Mouse (Mus musculus) adrenal gland, postnatal 14 days (tissue): ENCODE results near the gene Hist1h2ag. TPM values are rescaled to one million over a fixed set of nuclear protein-coding genes. Genes with fewer than 3 reads are reported as not detected.
"Not testable (repeated sequence)": the region's sequence is repeated elsewhere in the genome, so short reads cannot be mapped to it uniquely, and the experiment has no call there.

ENCODE experiments used
- DNase-seq: peaks from one replicate; pipeline ENCODE4 v3.0.0; 2021; ENCODE audit warnings: mixed read lengths
- long read RNA-seq, 2 experiments: library from polyadenylated mRNA; stranded (forward); transcript quantifications; one replicate each; pipeline ENCODE4 v2.0.0; 2021
- total RNA-seq: library from RNA; stranded (reverse); gene quantifications from 2 replicates; pipeline ENCODE4 v1.2.3, GENCODE M21; 2021

Gene Hist1h2ag
- 114 and 174 TPM in 2 replicates for total RNA-seq
- long read RNA-seq, experiment 1: 0 reads
- long read RNA-seq, experiment 2, partial matches to known transcripts: 0 of 2 reads
- long read RNA-seq, experiment 2, other reads (novel, unspliced or antisense): 0 of 2 reads

- DNase-seq: peak; percentile 85
These were observed at the start of gene Hist1h2ag, which contains the start of gene Hist1h2bj for GRCm38 (mm10) chr13:22042568-22043502. TSS of gene Hist1h2ag (minus strand) at chr13:22042944. TSS of gene Hist1h2bj (plus strand) at chr13:22043214.

- DNase-seq: not testable (repeated sequence)
These were observed 41.4 kb upstream of the Hist1h2ag start, which contains the start of gene Vmn1r188 for GRCm38 (mm10) chr13:22084140-22084539. TSS of gene Vmn1r188 (plus strand) at chr13:22084440.

- no peak for DNase-seq
These were observed 20.7 kb upstream of the Hist1h2ag start for GRCm38 (mm10) chr13:22063468-22063867.

GRCm38 (mm10) chr13:22061422-22061821, 18.7 kb upstream of the Hist1h2ag start:
- DNase-seq: no peak

- no peak for DNase-seq
These were observed 11.0 kb upstream of the Hist1h2ag start for GRCm38 (mm10) chr13:22053754-22054153.

GRCm38 (mm10) chr13:22051523-22051859, 8.7 kb upstream of the Hist1h2ag start:
- no peak for DNase-seq

- DNase-seq: peak; percentile 96
These were observed 8.1 kb upstream of the Hist1h2ag start for GRCm38 (mm10) chr13:22050591-22051522.

- DNase-seq: peak; percentile 56
These were observed 7.1 kb upstream of the Hist1h2ag start for GRCm38 (mm10) chr13:22049737-22050440.

- DNase-seq: no peak
These were observed 6.3 kb upstream of the Hist1h2ag start for GRCm38 (mm10) chr13:22049041-22049440.

GRCm38 (mm10) chr13:22045311-22045710, 2.6 kb upstream of the Hist1h2ag start:
- no peak for DNase-seq

- DNase-seq: no peak
These were observed 1.9 kb upstream of the Hist1h2ag start for GRCm38 (mm10) chr13:22044432-22045155.

- DNase-seq: no peak
These were observed 1.0 kb upstream of the Hist1h2ag start for GRCm38 (mm10) chr13:22043503-22044431.

GRCm38 (mm10) chr13:22041651-22042567, 835 bp downstream of the Hist1h2ag start:
- DNase-seq: no peak

GRCm38 (mm10) chr13:22041142-22041536, 1.6 kb downstream of the Hist1h2ag start, which contains the start of gene Hist1h4i:
TSS of gene Hist1h4i (minus strand) at chr13:22041362.
- DNase-seq: peak; percentile 96

GRCm38 (mm10) chr13:22040464-22041141, 2.1 kb downstream of the Hist1h2ag start:
- no peak for DNase-seq

- no peak for DNase-seq
These were observed 2.7 kb downstream of the Hist1h2ag start for GRCm38 (mm10) chr13:22039951-22040463.

GRCm38 (mm10) chr13:22039364-22039763, 3.4 kb downstream of the Hist1h2ag start:
- DNase-seq: no peak

GRCm38 (mm10) chr13:22037415-22037814, 5.3 kb downstream of the Hist1h2ag start:
- DNase-seq: no peak
